Mouse (Mus musculus) urinary bladder, adult 18-20 months (tissue): Measurements from ENCODE around the gene Sgcd.

Experiments used
- DNase-seq, 2 experiments: peaks; one replicate each; pipeline ENCODE4 v3.0.0; 2022; ENCODE audit warnings: low spot score in 2 of 2, mixed read lengths in 2 of 2

Gene Sgcd

GRCm38 (mm10) chr11:47294741-47295140 lies 694.0 kb downstream of the Sgcd start:
- no peak for DNase-seq

GRCm38 (mm10) chr11:47276586-47276985 lies 712.2 kb downstream of the Sgcd start:
- DNase-seq: no peak

- DNase-seq: no peak
These were observed 720.2 kb downstream of the Sgcd start for GRCm38 (mm10) chr11:47268556-47268955.

- no peak for DNase-seq
These were observed 724.3 kb downstream of the Sgcd start for GRCm38 (mm10) chr11:47264267-47264984.

- no peak for DNase-seq
These were observed 738.5 kb downstream of the Sgcd start for GRCm38 (mm10) chr11:47250301-47250700.

GRCm38 (mm10) chr11:47248345-47248893 lies 740.4 kb downstream of the Sgcd start:
- DNase-seq: no peak

- DNase-seq: no peak
These were observed 740.9 kb downstream of the Sgcd start for GRCm38 (mm10) chr11:47247703-47248344.

GRCm38 (mm10) chr11:47242401-47242800 lies 746.4 kb downstream of the Sgcd start:
- no peak for DNase-seq

GRCm38 (mm10) chr11:47228222-47228621 lies 760.5 kb downstream of the Sgcd start:
- no peak for DNase-seq

- no peak for DNase-seq
These were observed 764.6 kb downstream of the Sgcd start for GRCm38 (mm10) chr11:47224148-47224547.

- no peak for DNase-seq
These were observed 777.2 kb downstream of the Sgcd start for GRCm38 (mm10) chr11:47211531-47211930.

- no peak for DNase-seq
These were observed 782.3 kb downstream of the Sgcd start for GRCm38 (mm10) chr11:47206461-47206860.

- DNase-seq: no peak
These were observed 789.7 kb downstream of the Sgcd start for GRCm38 (mm10) chr11:47199106-47199505.

GRCm38 (mm10) chr11:47188556-47188955 lies 800.2 kb downstream of the Sgcd start:
- DNase-seq: no peak

- DNase-seq: no peak
These were observed 813.8 kb downstream of the Sgcd start for GRCm38 (mm10) chr11:47174977-47175376.

GRCm38 (mm10) chr11:47170926-47171625 lies 817.7 kb downstream of the Sgcd start:
- DNase-seq: no peak

GRCm38 (mm10) chr11:47167376-47167775 lies 821.4 kb downstream of the Sgcd start:
- no peak for DNase-seq

GRCm38 (mm10) chr11:47158089-47158488 lies 830.7 kb downstream of the Sgcd start:
- no peak for DNase-seq

- no peak for DNase-seq
These were observed 831.8 kb downstream of the Sgcd start for GRCm38 (mm10) chr11:47156730-47157693.

- peak in 1 of 2 experiments; percentile 3 for DNase-seq
These were observed 833.8 kb downstream of the Sgcd start for GRCm38 (mm10) chr11:47154837-47155430.

- DNase-seq: no peak
These were observed 839.2 kb downstream of the Sgcd start for GRCm38 (mm10) chr11:47149607-47150006.
